Mouse (Mus musculus) small intestine, adult 2 months (tissue): ENCODE results near the gene Dhrs1.

Source experiments
- CTCF ChIP-seq: fragments of 200-500 bp; IDR thresholded peaks from 2 replicates; pipeline ENCODE4 v1.5.1; 2012; ENCODE audit warnings: low read depth, mild to moderate bottlenecking, control low read depth, inconsistent platforms, low read length, moderate library complexity, mixed read lengths; ENCODE audit not compliant: insufficient replicate concordance, insufficient read length; ENCODE audit errors: extremely low read depth
- POLR2A ChIP-seq: fragments of 200-500 bp; IDR thresholded peaks from 2 replicates; pipeline ENCODE4 v1.6.1; 2012; ENCODE audit warnings: low read depth, mild to moderate bottlenecking, control low read depth, inconsistent platforms, low read length, moderate library complexity

GRCm38 (mm10) chr14:55788256-55789050 is 43.0 kb upstream of the Dhrs1 start, which contains the start of gene Ripk3:
- no peak for TF ChIP-seq CTCF
- peak; percentile 82; the same call in 1 of the 2 replicates for TF ChIP-seq POLR2A
